Mouse (Mus musculus): ENCODE results near the gene Chrna9. TPM values are rescaled to one million over a fixed set of nuclear protein-coding genes. Genes with fewer than 3 reads are reported as not detected.

The Chrna9 gene
- polyA plus RNA-seq, 1 experiment from 2014 or later: not detected

- Histone ChIP-seq H3K4me1 (replicated peaks) (peaks cover 13% of the 10 kb centered on the region), H3K9ac (no peak overlapping the region), H3K9me3 (replicated peaks) (0 out of 2 replicates have a peak, but pooled peaks cover 5% of the 10 kb centered on the region), H3K27ac (no peak overlapping the region), H3K4me2 (no peak overlapping the region), H3K27me3 (no peaks in the 10 kb centered on the region), H3K4me3 (replicated peaks) (no peak overlapping the region), H3K36me3 (peaks cover 29% of the 10 kb centered on the region)
- DNase-seq (no peak), ATAC-seq (ENCODE audit: low read depth) (no peak)
- 90% methylated on average over 31 of the region's 31 CpGs for WGBS (ENCODE audit: insufficient replicate concordance)
Observed at GRCm38 (mm10) chr5:66026796-66027195, 92.1 kb downstream of the Chrna9 start.

Small RNA genes lying within 50 kb of the gene (microRNA-seq; reads per million reads assigned to microRNA genes)
- gene Gm25952: not detected

Other genes with a start within 250 kb of the Chrna9 start
- gene Pds5a, start 236.6 kb upstream of the Chrna9 start, polyA plus RNA-seq (2015; fragmentation: Nextera tagmentation; extraction: Ambion mirVana): 23.1 and 26.8 TPM in 2 replicates
- 9.6 and 11.5 TPM in 2 replicates for gene N4bp2, start 171.4 kb upstream of the Chrna9 start, polyA plus RNA-seq (2015; fragmentation: Nextera tagmentation; extraction: Ambion mirVana)
- gene Rhoh, start 73.7 kb upstream of the Chrna9 start, polyA plus RNA-seq (2015; fragmentation: Nextera tagmentation; extraction: Ambion mirVana): 1.6 and 1.7 TPM in 2 replicates
- not detected in 2 replicates for gene 9130230L23Rik, start 69.4 kb downstream of the Chrna9 start, polyA plus RNA-seq (2015; fragmentation: Nextera tagmentation; extraction: Ambion mirVana)
- 8.1 and 12.0 TPM in 2 replicates for gene Rbm47, start 238.2 kb downstream of the Chrna9 start, polyA plus RNA-seq (2015; fragmentation: Nextera tagmentation; extraction: Ambion mirVana)